16 mouse cellular contexts compared by ENCODE assay signal in genomic region chr15:84679090-84679489, GRCm38 (mm10). TPM values are rescaled to one million over a fixed set of nuclear protein-coding genes. Genes with fewer than 3 reads are reported as not detected.
DNase-seq lines count a peak whose midpoint lies in the region; ATAC-seq and TF ChIP-seq lines count a peak whose summit lies in the region.
"Had no signal": no experiment of that assay in that cellular context is flagged by ENCODE, and none has a peak within 500 bp of the region (broad histone marks: within the 10 kb centered on the region; RNA-seq: fewer than 3 reads in every experiment).

No protein-coding gene starts in this region.

- no peaks in the 10 kb centered on the region for H3K9me3 ChIP-seq in heart, postnatal 0 days (replicated peaks; ENCODE audit: control insufficient read depth, low read length)
- no peaks in the 10 kb centered on the region for H3K9me3 ChIP-seq in E14TG2a.4 (ENCODE audit: low read length)
- H3K9me3 ChIP-seq: embryonic facial prominence, embryonic 12.5 days; neural tube, embryonic 12.5 days had no signal

- TF ChIP-seq CTCF in heart, postnatal 0 days (IDR thresholded peaks at IDR 0.05; ENCODE audit: low read depth), result peak; percentile 37
- TF ChIP-seq CTCF in E14TG2a.4 (conservative IDR thresholded peaks at IDR 0.05; ENCODE audit: low read length), result peak; percentile 88

- H3K4me3 ChIP-seq in heart, postnatal 0 days (ENCODE audit: low read depth, low read length), result no peak overlapping the region
- no peak overlapping the region for H3K4me3 ChIP-seq in E14TG2a.4 (replicated peaks; ENCODE audit: low read length)
- H3K4me3 ChIP-seq: embryonic facial prominence, embryonic 12.5 days; neural tube, embryonic 12.5 days had no signal

- H3K4me2 ChIP-seq in heart, postnatal 0 days (ENCODE audit: low read depth, low read length), result no peak overlapping the region
- H3K4me2 ChIP-seq: embryonic facial prominence, embryonic 12.5 days; neural tube, embryonic 12.5 days had no signal

- WGBS in heart, postnatal 0 days, result 96% methylated on average over 4 of the region's 4 CpGs

- H3K36me3 ChIP-seq in heart, postnatal 0 days (replicated peaks; ENCODE audit: control insufficient read depth, insufficient read depth, low read length), result no peaks in the 10 kb centered on the region
- peaks cover 7% of the 10 kb centered on the region for H3K36me3 ChIP-seq in E14TG2a.4 (ENCODE audit: insufficient read depth, low read length)
- H3K36me3 ChIP-seq: embryonic facial prominence, embryonic 12.5 days; neural tube, embryonic 12.5 days had no signal

- DNase-seq in heart, postnatal 0 days (ENCODE audit: low spot score), result no peak
- no peak for DNase-seq in heart, adult 9 months (ENCODE audit: low spot score in 2 of 2)
- DNase-seq in lung, postnatal 36 days, result peak; percentile 30
- DNase-seq in lung, postnatal 10 days, result no peak
- DNase-seq in induced T-regulatory cell, adult 2 months (ENCODE audit: low read depth), result peak; percentile 45
- no peak for DNase-seq in right cerebral cortex, postnatal 36 days (ENCODE audit: low spot score in 2 of 2)
- DNase-seq: adrenal gland, postnatal 10 days; cerebellum, adult 8-10 months; heart, adult 11 months; layer of hippocampus, postnatal 36 days; right cerebral cortex, adult 18-20 months had no signal

- peaks cover 7% of the 10 kb centered on the region; the same call in 1 of the 2 replicates for H3K27me3 ChIP-seq in heart, postnatal 0 days (ENCODE audit: control insufficient read depth, insufficient read depth, low read length)
- no peaks in the 10 kb centered on the region for H3K27me3 ChIP-seq in E14TG2a.4 (ENCODE audit: insufficient read depth, low read length)
- H3K27me3 ChIP-seq: embryonic facial prominence, embryonic 12.5 days had no signal

- H3K4me1 ChIP-seq in heart, postnatal 0 days (ENCODE audit: control insufficient read depth, insufficient read depth), result peaks cover 4% of the 10 kb centered on the region
- peaks cover 85% of the 10 kb centered on the region for H3K4me1 ChIP-seq in E14TG2a.4 (replicated peaks; ENCODE audit: low read depth, low read length)

- ATAC-seq in heart, postnatal 0 days (ENCODE audit: insufficient read depth, low read depth), result no peak
- ATAC-seq in frontal cortex, adult (ENCODE audit: low TSS enrichment), result no peak
- ATAC-seq: forebrain, embryonic 14.5 days had no signal

- no peak for TF ChIP-seq EP300 in heart, postnatal 0 days (IDR thresholded peaks at IDR 0.05; ENCODE audit: low read depth)

- no peak overlapping the region for H3K9ac ChIP-seq in heart, postnatal 0 days (replicated peaks; ENCODE audit: low read depth, low read length)
- H3K9ac ChIP-seq: embryonic facial prominence, embryonic 12.5 days; neural tube, embryonic 12.5 days had no signal

- H3K27ac ChIP-seq in heart, postnatal 0 days (ENCODE audit: low read depth), result no peak overlapping the region
- H3K27ac ChIP-seq: embryonic facial prominence, embryonic 12.5 days; neural tube, embryonic 12.5 days had no signal

RNA-seq across cellular contexts. Expression of gene Prr5, which starts 9.7 kb away (rescaled TPM):
- total RNA-seq in heart, postnatal 0 days (2014; rRNA removed; ENCODE audit: low replicate concordance), result 7.3 and 14.8 TPM in 2 replicates
- 5.6 and 6.5 TPM in 2 replicates for polyA plus RNA-seq in heart, postnatal 0 days (2015; fragmentation: Nextera tagmentation; extraction: Ambion mirVana)

RNA-seq across cellular contexts. Expression of gene Arhgap8, which starts 40.8 kb away (rescaled TPM):
- total RNA-seq in heart, postnatal 0 days (2014; rRNA removed; ENCODE audit: low replicate concordance), result 3.7 TPM in 1 of 2 replicates, not detected in the other
- polyA plus RNA-seq in heart, postnatal 0 days (2015; fragmentation: Nextera tagmentation; extraction: Ambion mirVana), result 1.2 and 1.3 TPM in 2 replicates

Comparison
In these comparisons a context has a peak if more than half of its experiments do, and no peak if none do; other contexts are left out.
1. DNase-seq: peak in lung, postnatal 36 days (single experiment) and induced T-regulatory cell, adult 2 months (single experiment); none in heart, postnatal 0 days (single experiment), heart, adult 9 months (0 of 2), lung, postnatal 10 days (single experiment) and right cerebral cortex, postnatal 36 days (0 of 2).